ENCODE assay signal across 8 mouse cellular contexts in genomic region chr7:29983690-29984380, GRCm38 (mm10). TPM values are rescaled to one million over a fixed set of nuclear protein-coding genes. Genes with fewer than 3 reads are reported as not detected.
DNase-seq lines count a peak whose midpoint lies in the region; ATAC-seq lines count a peak whose summit lies in the region.

TSS of gene Zfp568 (plus strand) at chr7:29983955.

- WGBS in hindbrain, embryonic 16.5 days: 1% methylated on average over 58 of the region's 62 CpGs
- under 1% methylated on average over 56 of the region's 62 CpGs for WGBS in macrophage (ENCODE audit: missing documents)

- peaks cover 15% of the 10 kb centered on the region for H3K4me1 ChIP-seq in hindbrain, embryonic 16.5 days (ENCODE audit: control insufficient read depth, insufficient read depth, low read depth, low read length)

- peak within 1 kb of the TSS; percentile 92 for H3K9ac ChIP-seq in hindbrain, embryonic 16.5 days (ENCODE audit: low read depth, low read length)

- 0 out of 2 replicates have a peak, but pooled peaks cover 4% of the 10 kb centered on the region for H3K36me3 ChIP-seq in hindbrain, embryonic 16.5 days (ENCODE audit: control insufficient read depth, insufficient read depth, low read length)
- no peaks in the 10 kb centered on the region; the same call in 1 of the 2 replicates for H3K36me3 ChIP-seq in macrophage (ENCODE audit: inconsistent target)

- DNase-seq in T-cell, adult 2 months (ENCODE audit: low spot score): peak; percentile 72
- peak; percentile 92 for DNase-seq in cerebellum, postnatal 36 days
- DNase-seq in gastrocnemius, adult 18-20 months (ENCODE audit: low spot score): peak; percentile 93
- DNase-seq in left cerebral cortex, adult 18-20 months (ENCODE audit: low spot score in 2 of 2): peak; percentile 85 to 92
- peak; percentile 91 for DNase-seq in right cerebral cortex, adult 18-20 months
- peak; percentile 74 for DNase-seq in urinary bladder, postnatal 10 days (ENCODE audit: low spot score)

- no peaks in the 10 kb centered on the region for H3K27me3 ChIP-seq in hindbrain, embryonic 16.5 days (replicated peaks; ENCODE audit: control insufficient read depth, insufficient read depth, low read length)

- peak; percentile 98 for ATAC-seq in hindbrain, embryonic 16.5 days

- peak within 1 kb of the TSS; percentile 91 for H3K27ac ChIP-seq in hindbrain, embryonic 16.5 days (ENCODE audit: low read depth, low read length)
- H3K27ac ChIP-seq in macrophage: peak within 1 kb of the TSS; percentile 46

- H3K4me3 ChIP-seq in hindbrain, embryonic 16.5 days (ENCODE audit: low read length): peak within 1 kb of the TSS; percentile 81
- peak within 1 kb of the TSS; percentile 84 for H3K4me3 ChIP-seq in macrophage (ENCODE audit: inconsistent target)

- peaks cover 35% of the 10 kb centered on the region for H3K79me2 ChIP-seq in macrophage (ENCODE audit: inconsistent target)

- no peaks in the 10 kb centered on the region for H3K9me3 ChIP-seq in hindbrain, embryonic 16.5 days (ENCODE audit: control insufficient read depth, low read length)

- H3K4me2 ChIP-seq in hindbrain, embryonic 16.5 days (ENCODE audit: low read length): peak within 1 kb of the TSS; percentile 79

RNA-seq across cellular contexts. Expression of gene Zfp568, which starts in this region (rescaled TPM):
- 10 to 100 TPM; 11.0 to 16.9 TPM for total RNA-seq in gastrocnemius, adult 18-20 months (2021)
- polyA plus RNA-seq in hindbrain, embryonic 16.5 days (2015; fragmentation: Nextera tagmentation; extraction: Ambion mirVana): 3.5 and 4.0 TPM in 2 replicates
- total RNA-seq in left cerebral cortex, adult 18-20 months (2021): 1 to 10 TPM; 4.5 to 4.7 TPM
- total RNA-seq in macrophage (2018; cell fraction: chromatin; rRNA removed): 10 to 100 TPM in 20 of 26 experiments, 1 to 10 TPM in 6; 3.5 to 53.3 (median 19.7) TPM
- total RNA-seq in macrophage (2018; cell fraction: cytosol; rRNA removed): 1 to 10 TPM; 1.5 to 8.5 (median 4.1) TPM
- 10 to 100 TPM in 14 of 26 experiments, 1 to 10 TPM in 12; 3.4 to 24.4 (median 10.2) TPM for total RNA-seq in macrophage (2018; cell fraction: nucleus; rRNA removed)
- 2.6 to 4.6 TPM (median 2.8 TPM) in 3 replicates for polyA plus RNA-seq in macrophage (2018)

Comparison
In these comparisons a context has a peak if more than half of its experiments do, and no peak if none do; other contexts are left out.
1. Peak in every context shown above with its lines: DNase-seq, ATAC-seq, H3K4me3 ChIP-seq and H3K27ac ChIP-seq.